Mouse (Mus musculus): ENCODE results near the gene Hagh. TPM values are rescaled to one million over a fixed set of nuclear protein-coding genes. Genes with fewer than 3 reads are reported as not detected.
A peak's percentile ranks its signal among the peaks of the same experiment; 100 is the strongest.

Gene Hagh
- total RNA-seq, 2 experiments from 2014 or later, result 222 to 230 TPM

DNA sequence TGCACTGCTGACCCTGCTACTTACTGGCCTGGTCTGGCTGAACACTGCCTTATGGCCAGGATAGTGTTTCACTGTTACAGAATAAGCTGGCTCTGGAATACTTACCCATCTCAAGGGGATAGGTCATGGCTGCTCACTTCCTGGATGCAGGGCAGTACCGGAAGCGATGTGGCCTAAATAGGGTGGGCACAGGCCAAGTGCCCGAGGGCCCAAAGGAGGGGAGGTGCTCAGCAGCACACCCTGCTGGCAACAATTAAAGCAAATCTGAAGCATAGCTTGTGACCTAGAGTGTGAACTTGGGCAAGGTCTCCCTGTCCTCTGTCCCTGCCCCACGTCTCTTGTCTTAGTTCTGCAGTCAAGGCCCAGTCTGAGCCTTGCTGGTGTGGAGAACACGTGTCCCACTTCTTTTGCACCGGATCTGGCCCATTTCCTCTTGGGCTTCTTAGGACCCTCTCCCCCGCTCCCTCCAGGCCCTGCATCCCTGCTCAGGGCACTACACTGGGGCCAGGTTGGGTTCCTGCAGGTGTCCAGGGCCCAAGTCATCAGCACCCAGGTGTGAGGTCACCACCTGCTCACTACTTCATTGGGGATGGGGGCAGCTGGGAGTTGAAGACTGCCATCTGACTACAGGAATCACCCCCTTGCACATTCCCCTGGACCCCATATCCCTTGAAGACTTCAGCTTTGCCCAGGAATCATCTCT is 41.9 kb downstream of the Hagh start:
- ATAC-seq (replicated peaks; ENCODE audit: low FRiP score, poor library complexity, severe bottlenecking), result peak; percentile 20; the same call in 1 of the 2 replicates

DNA sequence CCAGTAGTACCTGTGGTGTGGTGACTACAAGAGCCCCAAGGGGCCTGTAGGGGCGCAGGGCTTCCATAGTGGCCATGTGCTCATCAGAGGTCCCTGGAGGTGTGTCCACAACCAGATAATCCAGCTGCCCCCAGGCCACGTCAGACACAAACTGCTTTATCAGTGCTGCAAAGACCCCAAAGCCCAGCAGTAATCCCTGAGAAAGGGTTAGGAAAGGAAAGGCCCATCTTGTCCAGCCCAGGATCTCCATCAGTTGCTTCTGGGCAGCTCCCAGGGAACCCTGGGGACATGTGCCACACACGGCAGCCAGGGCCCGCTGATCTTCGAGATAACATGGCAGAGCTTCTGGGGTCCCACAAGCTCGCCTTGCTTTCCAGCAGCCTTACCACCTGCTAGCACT is 44.4 kb downstream of the Hagh start:
- ATAC-seq (replicated peaks; ENCODE audit: low FRiP score, poor library complexity, severe bottlenecking), result no peak

DNA sequence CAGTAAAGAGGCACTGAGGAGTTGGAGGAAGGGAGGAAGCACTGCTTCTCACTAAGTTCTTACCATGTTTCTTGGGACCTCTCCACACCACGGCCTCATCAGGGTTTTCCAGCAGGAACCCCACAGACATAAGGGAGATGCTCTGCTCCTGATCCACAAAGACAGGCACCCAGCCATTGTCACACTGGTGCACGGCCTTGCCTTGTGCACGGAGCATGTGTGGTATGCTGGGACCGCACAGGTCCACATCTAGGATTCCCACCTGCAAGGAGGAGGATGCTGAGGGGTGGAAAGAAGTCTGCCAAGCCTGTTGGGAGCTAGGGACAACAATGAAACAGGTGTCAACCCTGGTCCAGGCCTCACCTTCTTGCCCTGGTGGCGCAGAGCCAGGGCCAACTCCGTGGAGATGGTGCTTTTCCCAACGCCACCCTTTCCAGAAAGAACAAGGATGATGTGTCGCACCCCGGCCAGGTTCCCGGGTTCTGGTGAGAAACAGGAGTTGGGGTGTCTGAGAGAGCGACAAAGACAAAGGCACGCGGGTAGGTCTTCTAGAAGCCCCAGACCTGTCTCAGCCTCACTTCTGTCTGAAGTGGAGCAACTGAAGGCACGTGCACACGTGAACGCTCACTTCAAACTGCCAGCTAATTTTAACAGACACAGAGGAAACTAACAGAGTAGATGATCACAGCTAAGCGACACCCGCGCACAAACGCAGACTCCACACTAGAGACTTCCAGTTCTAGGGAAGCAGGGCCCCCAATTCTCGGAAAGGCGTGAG is 45.6 kb downstream of the Hagh start:
- no peak for ATAC-seq (replicated peaks; ENCODE audit: low FRiP score, poor library complexity, severe bottlenecking)

DNA sequence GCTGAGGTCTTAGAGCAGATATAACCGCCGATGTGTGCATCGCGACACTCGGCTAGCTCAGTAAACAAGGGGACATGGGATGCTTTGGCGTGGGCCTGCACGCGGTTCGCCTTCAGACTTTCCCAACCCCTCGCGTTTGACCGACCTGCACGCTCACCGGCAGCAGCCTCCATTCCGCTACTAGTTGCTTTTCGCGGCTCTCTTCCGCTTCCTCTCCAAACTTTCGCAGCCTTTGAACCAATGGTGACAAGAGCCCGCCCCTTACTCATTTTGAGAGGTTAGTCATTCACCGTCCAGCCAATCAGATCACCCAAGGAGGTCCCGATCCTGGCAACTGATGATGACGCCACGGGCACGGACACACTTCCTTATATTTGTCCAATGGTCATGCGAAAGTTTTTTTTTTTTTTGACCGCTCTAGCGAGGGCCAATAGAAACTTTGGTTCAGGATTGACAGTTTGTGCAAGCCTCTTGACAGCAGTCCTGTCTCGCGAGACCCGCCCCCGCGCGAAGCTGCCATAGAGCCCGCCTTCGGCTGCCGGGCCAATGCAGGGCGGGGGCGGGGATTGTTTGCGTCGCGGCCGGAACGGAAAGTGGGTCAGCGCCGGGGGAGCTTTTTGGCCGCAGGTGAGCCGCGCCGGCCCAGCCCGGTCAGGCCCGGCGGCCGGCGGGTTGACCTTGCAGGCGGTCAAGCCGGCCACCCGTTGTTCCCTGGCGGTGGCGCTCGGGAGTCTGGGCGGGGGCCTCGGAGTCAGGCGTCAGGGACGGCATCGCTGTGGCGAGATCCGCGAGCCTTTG is 46.4 kb downstream of the Hagh start, which contains the start of the genes Nubp2 and Spsb3:
Gene Nubp2, minus strand, starts transcription at position 216 of the 798 bp plus-strand sequence.
Gene Spsb3, plus strand, starts transcription at position 510 of the 798 bp plus-strand sequence.
- ATAC-seq (replicated peaks; ENCODE audit: low FRiP score, poor library complexity, severe bottlenecking), result peak; percentile 88

DNA sequence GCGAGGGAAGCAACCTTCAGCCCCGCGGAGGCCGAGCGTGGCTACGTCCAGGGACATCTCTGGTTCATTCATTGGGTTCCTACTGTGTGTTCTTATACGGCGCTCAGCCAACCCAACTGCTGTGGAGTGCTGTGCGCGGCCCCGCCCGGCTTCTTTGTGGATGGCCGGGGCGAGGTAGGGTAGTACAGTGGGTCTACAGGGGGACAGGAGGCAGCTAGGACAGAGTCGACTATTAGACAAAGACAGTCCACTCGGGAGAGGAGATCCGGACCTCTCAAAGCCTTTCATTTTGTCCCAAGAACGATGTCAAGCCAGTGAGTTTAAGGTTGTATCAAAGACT is 47.0 kb downstream of the Hagh start:
- ATAC-seq (replicated peaks; ENCODE audit: low FRiP score, poor library complexity, severe bottlenecking), result peak; percentile 34

DNA sequence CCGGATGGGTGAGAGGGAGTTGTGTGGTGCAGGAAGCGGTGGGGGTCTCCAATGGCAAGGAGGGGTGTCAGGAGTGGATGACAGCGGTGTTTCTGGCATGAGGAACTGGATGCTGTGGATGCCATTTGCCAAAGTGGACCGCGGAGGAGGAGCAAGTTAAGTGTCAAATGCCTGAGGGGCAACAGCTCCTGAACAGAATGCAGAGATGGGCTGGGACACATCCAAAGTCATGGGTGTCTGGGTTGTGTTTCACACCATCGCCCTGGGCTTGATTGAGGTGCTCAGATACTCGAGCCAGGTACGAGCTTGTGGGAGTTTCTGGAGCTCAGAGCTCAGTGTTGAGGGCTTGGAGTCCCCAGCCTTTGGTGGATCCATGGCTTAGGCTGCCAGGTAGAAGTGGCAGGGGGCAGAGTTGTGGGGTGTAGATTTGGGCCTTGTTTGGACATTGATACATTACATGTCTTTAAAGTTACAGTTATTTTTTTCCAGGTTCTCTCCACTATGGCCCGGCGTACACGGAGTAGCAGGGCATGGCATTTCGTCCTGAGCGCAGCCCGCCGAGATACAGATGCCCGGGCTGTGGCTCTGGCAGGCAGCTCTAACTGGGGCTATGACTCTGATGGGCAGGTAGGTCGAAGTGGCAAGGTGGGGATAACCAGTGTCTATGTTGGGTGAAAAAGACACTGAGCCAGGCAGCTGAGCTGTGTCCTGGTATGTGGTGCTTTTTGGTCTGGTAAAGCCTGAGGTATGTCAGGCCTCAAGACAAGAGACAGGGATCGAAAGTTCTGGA is 47.5 kb downstream of the Hagh start:
- ATAC-seq (replicated peaks; ENCODE audit: low FRiP score, poor library complexity, severe bottlenecking), result peak; percentile 16

DNA sequence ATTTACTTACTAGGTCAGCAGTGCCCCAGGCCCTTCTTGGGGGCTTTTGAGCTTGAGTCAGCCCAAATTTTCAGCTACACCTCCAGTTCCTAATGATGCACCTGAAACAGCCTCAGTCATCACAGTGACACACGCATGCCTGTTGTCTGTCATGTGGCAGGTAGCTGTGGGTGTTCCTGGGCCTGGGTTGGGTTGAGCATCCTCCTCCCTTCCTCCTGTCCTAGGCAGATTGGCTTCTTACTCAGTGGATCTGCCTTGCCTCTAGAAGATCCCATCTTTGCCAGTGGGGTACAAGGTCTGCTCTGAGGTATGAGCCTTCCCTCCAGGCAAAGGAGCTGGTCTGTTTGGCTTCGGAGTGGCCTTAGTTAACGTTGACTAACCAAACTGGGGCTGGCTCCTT is 48.9 kb downstream of the Hagh start:
- ATAC-seq (replicated peaks; ENCODE audit: low FRiP score, poor library complexity, severe bottlenecking), result no peak

DNA sequence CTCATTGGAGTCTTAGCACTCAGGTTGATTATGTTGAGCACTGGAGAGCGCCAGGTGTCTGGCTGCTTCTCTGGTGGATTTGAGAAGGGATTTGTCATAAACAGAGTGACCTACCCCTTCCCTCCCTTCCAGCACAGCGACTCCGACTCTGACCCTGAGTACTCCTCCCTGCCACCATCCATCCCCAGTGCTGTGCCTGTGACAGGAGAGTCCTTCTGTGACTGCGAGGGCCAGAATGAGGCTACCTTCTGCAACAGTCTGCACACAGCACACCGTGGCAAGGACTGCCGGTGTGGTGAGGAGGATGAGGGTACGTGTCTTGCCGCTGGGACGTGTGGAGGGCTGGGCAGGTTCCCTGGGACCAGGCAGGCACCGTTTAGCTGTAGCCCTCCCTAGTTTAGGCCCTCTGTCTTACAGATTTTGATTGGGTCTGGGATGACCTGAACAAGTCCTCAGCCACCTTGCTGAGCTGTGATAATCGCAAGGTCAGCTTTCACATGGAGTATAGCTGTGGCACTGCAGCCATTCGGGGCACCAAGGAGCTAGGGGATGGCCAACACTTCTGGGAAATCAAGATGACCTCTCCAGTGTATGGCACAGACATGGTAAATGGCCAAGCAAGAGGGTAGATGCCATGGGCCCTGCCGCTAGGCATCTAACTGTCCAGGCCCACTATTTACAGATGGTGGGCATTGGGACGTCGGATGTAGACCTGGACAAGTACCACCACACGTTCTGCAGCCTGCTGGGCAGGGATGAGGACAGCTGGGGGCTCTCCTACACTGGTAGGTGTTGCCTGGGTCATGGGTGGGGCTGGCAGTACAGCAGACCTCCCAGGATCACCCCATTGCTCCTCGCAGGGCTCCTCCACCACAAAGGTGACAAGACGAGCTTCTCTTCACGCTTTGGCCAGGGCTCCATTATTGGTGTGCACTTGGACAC is 50.5 kb downstream of the Hagh start:
- no peak for ATAC-seq (replicated peaks; ENCODE audit: low FRiP score, poor library complexity, severe bottlenecking)

DNA sequence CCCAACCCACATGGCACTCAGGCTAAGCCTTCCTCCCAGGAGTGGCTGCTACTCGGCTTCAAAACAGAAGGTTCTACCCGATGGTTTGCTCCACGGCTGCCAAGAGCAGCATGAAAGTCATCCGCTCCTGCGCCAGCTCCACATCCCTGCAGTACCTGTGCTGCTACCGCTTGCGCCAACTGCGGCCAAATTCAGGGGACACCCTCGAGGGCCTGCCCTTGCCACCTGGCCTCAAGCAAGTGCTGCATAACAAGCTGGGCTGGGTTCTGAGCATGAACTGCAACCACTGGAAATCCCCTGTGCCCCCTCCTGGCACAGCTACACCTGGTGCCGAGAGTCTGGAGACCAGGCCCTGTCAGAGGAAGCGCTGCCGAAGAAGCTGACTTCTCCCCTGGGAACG is 51.4 kb downstream of the Hagh start:
- ATAC-seq (replicated peaks; ENCODE audit: low FRiP score, poor library complexity, severe bottlenecking), result no peak

DNA sequence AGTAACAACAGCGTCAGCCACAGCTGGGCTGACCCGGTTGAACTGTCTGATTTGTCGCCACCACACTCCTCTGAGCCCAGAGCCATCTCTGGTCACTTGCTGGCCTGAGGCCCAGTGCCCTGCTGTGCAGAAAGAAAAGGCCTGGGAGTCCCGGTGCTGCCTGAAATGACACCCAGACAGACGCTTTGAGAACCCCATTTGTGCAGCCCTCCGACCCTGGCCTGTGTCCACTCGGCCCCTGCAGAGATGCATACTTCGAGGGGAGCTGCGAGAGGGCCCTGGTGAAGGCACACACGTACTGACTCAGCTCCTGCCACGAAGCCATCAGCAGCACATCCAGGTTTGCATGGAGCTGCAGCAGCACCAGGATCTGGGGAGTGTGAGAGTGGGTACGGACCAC is 52.8 kb downstream of the Hagh start:
- ATAC-seq (replicated peaks; ENCODE audit: low FRiP score, poor library complexity, severe bottlenecking), result no peak

DNA sequence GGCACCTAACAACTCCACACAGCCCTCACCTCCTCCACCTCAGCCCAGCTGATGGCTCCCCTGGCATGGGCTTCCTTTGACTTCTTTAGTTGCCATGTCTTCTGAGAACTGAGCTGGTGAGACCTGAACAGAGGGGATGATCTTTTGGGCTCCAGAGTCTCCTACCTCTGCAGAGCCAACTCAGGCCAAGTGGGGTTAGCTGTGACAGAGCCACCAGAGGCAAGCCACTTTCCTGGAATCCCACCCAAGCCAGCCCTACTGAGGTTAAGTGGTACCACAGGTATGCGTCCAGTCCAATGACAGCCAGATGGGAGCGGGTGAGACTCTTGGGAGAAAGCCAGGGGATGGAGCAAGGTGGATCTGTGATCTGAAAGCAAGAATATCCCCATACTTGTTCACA is 53.3 kb downstream of the Hagh start:
- no peak for ATAC-seq (replicated peaks; ENCODE audit: low FRiP score, poor library complexity, severe bottlenecking)

DNA sequence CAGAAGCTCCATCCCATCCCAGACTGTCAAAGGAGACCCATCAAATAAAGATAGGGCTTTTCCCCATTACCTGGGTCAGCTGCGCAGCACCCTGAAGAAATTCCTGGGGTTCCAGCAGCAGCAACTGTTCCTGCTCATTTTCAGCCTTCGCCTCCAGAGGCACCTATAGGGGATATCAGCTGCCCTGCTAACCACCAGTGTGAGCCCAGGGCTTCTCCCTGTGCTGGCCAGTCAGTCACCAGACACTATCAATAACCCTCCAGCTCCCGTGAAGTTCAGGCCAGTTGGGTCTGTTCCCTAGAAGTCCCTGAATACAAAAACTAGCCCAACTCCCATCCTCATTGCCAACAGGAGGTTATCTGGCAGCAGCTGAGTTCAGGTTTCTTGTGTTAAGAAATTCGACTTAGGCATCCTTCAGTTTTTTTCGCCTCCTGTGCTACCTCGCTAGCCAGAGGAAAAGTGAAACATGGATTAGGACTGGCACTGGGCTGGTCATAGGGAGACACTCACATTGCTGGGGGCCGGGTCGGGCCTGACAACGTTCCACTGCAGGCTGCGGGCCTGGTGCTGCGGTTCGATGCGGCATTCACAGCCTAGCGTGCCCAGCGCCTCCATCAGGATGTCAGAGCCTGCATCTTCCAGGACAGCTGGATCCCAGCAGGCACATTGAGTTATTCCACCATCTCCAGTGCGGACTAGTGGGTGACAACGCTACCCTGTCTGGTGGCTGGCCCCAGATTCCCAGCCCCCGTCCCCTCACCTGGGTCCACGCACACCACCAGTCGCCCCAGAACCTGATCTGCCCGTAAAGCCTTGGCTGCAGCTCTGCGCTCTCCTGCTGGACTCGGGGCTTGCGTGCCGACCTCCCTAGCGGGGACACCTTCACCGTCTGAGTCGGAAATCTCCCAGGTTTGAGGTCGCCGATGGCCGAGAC is 54.4 kb downstream of the Hagh start:
- peak; percentile 29 for ATAC-seq (replicated peaks; ENCODE audit: low FRiP score, poor library complexity, severe bottlenecking)

DNA sequence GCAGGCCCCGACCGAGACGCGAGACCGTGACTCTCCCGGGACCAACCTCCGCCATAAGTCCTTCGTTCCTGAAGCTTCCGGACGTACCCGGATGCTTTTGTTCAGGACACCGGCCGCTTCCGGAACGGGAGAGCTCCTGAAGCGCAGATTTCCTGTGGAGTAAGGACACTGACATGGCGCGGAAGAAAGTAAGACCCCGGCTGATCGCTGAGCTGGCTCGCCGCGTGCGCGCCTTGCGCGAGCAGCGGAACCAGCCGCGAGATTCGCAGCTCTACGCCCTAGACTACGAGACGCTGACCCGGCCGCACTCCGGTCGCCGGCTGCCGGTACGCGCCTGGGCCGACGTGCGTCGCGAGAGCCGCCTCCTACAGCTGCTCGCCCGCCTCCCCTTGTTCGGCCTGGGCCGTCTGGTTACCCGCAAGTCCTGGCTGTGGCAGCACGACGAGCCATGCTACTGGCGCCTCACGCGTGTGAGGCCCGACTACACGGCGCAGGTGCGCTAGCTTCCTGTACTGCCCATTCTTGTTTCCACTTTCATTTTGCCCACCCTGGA is 55.1 kb downstream of the Hagh start, which contains the start of the genes Eme2 and Mrps34:
Gene Eme2, minus strand, starts transcription at position 93 of the 553 bp plus-strand sequence.
Gene Mrps34, plus strand, starts transcription at position 122 of the 553 bp plus-strand sequence.
- peak; percentile 34 for ATAC-seq (replicated peaks; ENCODE audit: low FRiP score, poor library complexity, severe bottlenecking)

DNA sequence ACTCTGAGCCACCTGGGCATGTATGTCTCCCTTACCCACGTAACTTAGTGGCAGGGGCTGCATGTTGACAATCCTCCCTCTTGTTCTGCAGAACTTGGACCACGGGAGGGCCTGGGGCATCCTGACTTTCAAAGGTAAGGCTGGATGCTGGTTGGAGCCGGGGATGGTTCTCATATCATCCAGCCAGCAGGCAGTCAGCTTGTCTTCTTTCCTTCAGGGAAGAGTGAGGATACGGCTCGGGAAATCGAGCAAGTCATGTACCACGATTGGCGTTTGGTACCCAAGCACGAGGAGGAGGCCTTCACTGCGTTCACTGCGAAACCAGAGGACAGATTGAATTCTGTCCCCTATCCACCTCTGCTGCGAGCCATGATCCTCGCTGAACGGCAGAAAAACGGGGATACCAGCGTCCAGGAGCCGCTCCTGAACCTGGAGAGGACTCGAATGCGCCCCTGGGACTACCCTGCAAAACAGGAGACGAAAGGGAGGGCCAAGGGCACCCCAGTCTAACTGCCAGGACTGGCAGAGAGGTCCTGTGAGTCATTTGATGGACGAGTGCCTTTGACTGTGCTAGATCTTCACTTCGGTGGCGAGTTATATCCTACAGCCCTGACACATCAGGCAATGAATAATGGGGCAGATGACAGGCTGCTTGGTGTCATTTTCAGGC is 55.8 kb downstream of the Hagh start:
- peak; percentile 10; the same call in 1 of the 2 replicates for ATAC-seq (replicated peaks; ENCODE audit: low FRiP score, poor library complexity, severe bottlenecking)

DNA sequence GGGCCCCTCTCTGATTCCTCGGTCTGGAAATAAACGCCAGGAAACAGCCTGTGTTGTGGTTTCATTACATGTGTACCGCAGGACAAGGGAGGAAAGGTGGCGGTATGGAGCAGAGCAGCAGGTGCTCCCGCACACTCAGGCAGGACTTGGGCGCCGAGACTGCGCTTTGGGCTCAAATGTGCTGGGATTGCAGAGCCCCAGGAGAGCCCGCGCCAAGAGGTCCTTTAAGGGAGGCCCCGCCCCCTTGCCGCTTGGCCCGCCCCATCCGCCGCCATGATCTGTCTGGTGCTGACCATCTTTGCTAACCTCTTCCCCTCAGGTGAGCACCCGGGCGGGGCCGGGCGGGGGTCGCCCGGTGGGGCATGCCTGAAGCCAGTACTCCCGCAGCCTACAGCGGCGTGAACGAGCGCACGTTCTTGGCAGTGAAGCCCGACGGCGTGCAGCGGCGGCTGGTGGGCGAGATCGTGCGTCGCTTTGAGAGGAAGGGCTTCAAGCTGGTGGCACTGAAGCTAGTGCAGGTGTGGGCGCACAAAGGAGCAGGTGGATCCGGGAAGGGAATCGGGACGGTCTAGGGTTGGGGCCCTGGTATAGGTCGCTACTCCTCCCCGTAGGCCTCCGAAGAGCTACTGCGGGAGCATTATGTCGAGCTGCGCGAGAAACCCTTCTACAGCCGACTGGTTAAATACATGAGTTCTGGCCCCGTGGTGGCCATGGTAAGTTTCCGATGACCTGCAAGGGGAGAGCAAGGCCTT is 56.5 kb downstream of the Hagh start, which contains the start of gene Nme3:
Gene Nme3, plus strand, starts transcription at position 260 of the 752 bp plus-strand sequence.
- peak; percentile 56 for ATAC-seq (replicated peaks; ENCODE audit: low FRiP score, poor library complexity, severe bottlenecking)

DNA sequence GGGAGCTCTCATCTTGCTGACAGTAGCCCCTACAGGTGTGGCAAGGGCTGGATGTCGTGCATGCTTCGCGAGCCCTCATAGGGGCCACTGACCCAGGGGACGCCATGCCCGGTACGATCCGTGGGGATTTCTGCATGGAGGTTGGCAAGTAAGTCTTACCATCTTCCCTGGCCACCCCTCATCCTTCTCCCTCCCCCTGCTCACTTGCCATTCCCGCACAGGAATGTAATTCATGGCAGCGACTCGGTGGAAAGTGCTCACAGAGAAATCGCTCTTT is 57.0 kb downstream of the Hagh start:
- ATAC-seq (replicated peaks; ENCODE audit: low FRiP score, poor library complexity, severe bottlenecking), result no peak
